Mouse (Mus musculus) intestine, postnatal 0 days (tissue): ENCODE measurements around the gene Hist1h2bh. TPM values are rescaled to one million over a fixed set of nuclear protein-coding genes. Genes with fewer than 3 reads are reported as not detected.

ENCODE experiments used
- ATAC-seq: fragments of 200-750 bp; cut with Nextera tagmentation; 2 replicates; pipeline ENCODE4 v1.8.0; 2017; ENCODE audit warnings: mild to moderate bottlenecking, moderate TSS enrichment, moderate library complexity
- H3K27ac ChIP-seq: fragments of 300-500 bp; sonication (generic); 2 replicates; pipeline ENCODE4 v1.5.1; 2014; ENCODE audit warnings: mild to moderate bottlenecking, low read depth, low read length, moderate library complexity
- H3K27me3 ChIP-seq: fragments of 300-500 bp; sonication (generic); replicated peaks from 2 replicates; pipeline ENCODE4 v1.6.1; 2014; ENCODE audit warnings: low read length, mixed read lengths; ENCODE audit not compliant: control insufficient read depth, insufficient read depth
- H3K36me3 ChIP-seq: fragments of 300-500 bp; sonication (generic); 2 replicates; pipeline ENCODE4 v1.6.1; 2014; ENCODE audit warnings: mild to moderate bottlenecking, moderate library complexity; ENCODE audit not compliant: control insufficient read depth, insufficient read depth
- H3K4me1 ChIP-seq: fragments of 300-500 bp; sonication (generic); replicated peaks from 2 replicates; pipeline ENCODE4 v1.6.1; 2014; ENCODE audit warnings: antibody characterized with exemption, low read length, mixed read lengths; ENCODE audit not compliant: control insufficient read depth, insufficient read depth
- H3K4me2 ChIP-seq: fragments of 300-500 bp; sonication (generic); replicated peaks from 2 replicates; pipeline ENCODE4 v1.6.1; 2014; ENCODE audit warnings: low read depth, mild to moderate bottlenecking, moderate library complexity
- H3K4me3 ChIP-seq: fragments of 300-500 bp; sonication (generic); 2 replicates; pipeline ENCODE4 v1.5.1; 2014; ENCODE audit warnings: low read depth, low read length
- H3K9ac ChIP-seq: fragments of 300-500 bp; sonication (generic); 2 replicates; pipeline ENCODE4 v1.6.1; 2014; ENCODE audit warnings: mild to moderate bottlenecking, low read depth, low read length
- H3K9me3 ChIP-seq: fragments of 300-500 bp; sonication (generic); 2 replicates; pipeline ENCODE4 v1.6.1; 2016; ENCODE audit warnings: mixed run types; ENCODE audit not compliant: control insufficient read depth
- CTCF ChIP-seq: sonication (generic); IDR thresholded peaks from 2 replicates; pipeline ENCODE4 v1.5.1; 2016; ENCODE audit warnings: low read depth, mild to moderate bottlenecking, control low read depth, antibody characterized with exemption, moderate library complexity
- WGBS: fragments of 180-500 bp; shearing (Covaris S2); extraction: QIAGEN DNeasy Blood & Tissue Kit; methylation state at CpG from one replicate; pipeline ENCODE4 v1.1.7; 2014; 5-methylcytosine and 5-hydroxymethylcytosine counted together
- polyA plus RNA-seq: library from polyadenylated mRNA; unstranded; fragments of >200 nt; fragmentation: Nextera tagmentation; extraction: Ambion mirVana; gene quantifications from 2 replicates; pipeline ENCODE4 v1.2.1, GENCODE M21; 2015

The Hist1h2bh gene
- polyA plus RNA-seq, 1 experiment from 2014 or later: 0.23 TPM

GRCm38 (mm10) chr13:23529480-23530165 is 13.6 kb downstream of the Hist1h2bh start:
- Histone ChIP-seq H3K4me2 (peak overlapping the region; percentile 74), H3K4me1 (peaks cover 6% of the 10 kb centered on the region; the same call in 1 of the 2 replicates), H3K27me3 (no peaks in the 10 kb centered on the region), H3K27ac (no peak overlapping the region), H3K4me3 (peak overlapping the region; percentile 49), H3K9ac (no peak overlapping the region), H3K9me3 (no peaks in the 10 kb centered on the region), H3K36me3 (no peaks in the 10 kb centered on the region)
- 18% methylated on average over 2 of the region's 2 CpGs for WGBS
- no peak for TF ChIP-seq CTCF
- no peak for ATAC-seq

GRCm38 (mm10) chr13:23529005-23529404 is 14.2 kb downstream of the Hist1h2bh start:
- Histone ChIP-seq H3K36me3 (no peaks in the 10 kb centered on the region), H3K9me3 (no peaks in the 10 kb centered on the region), H3K4me1 (peaks cover 6% of the 10 kb centered on the region; the same call in 1 of the 2 replicates), H3K27ac (no peak overlapping the region), H3K9ac (no peak overlapping the region), H3K4me3 (no peak overlapping the region), H3K27me3 (no peaks in the 10 kb centered on the region), H3K4me2 (no peak overlapping the region)
- no peak for TF ChIP-seq CTCF
- no peak for ATAC-seq
- WGBS: 80% methylated on average over 5 of the region's 5 CpGs

- peaks cover 6% of the 10 kb centered on the region; the same call in 1 of the 2 replicates for H3K4me1 ChIP-seq
- TF ChIP-seq CTCF: no peak
- H3K9me3 ChIP-seq: no peaks in the 10 kb centered on the region
- H3K36me3 ChIP-seq: no peaks in the 10 kb centered on the region
- peak overlapping the region; percentile 34; the same call in 1 of the 2 replicates for H3K9ac ChIP-seq
- H3K4me2 ChIP-seq: peak overlapping the region; percentile 64
- H3K27me3 ChIP-seq: no peaks in the 10 kb centered on the region
- ATAC-seq: peak; percentile 44; the same call in 1 of the 2 replicates
- H3K27ac ChIP-seq: no peak overlapping the region
- WGBS: under 1% methylated on average over 17 of the region's 17 CpGs
- peak overlapping the region; percentile 49 for H3K4me3 ChIP-seq
Observed at GRCm38 (mm10) chr13:23526312-23526711, 16.9 kb downstream of the Hist1h2bh start.

- no peaks in the 10 kb centered on the region for H3K27me3 ChIP-seq
- H3K9me3 ChIP-seq: no peaks in the 10 kb centered on the region
- TF ChIP-seq CTCF: no peak
- no peak overlapping the region for H3K27ac ChIP-seq
- no peak overlapping the region for H3K9ac ChIP-seq
- peak overlapping the region; percentile 64 for H3K4me2 ChIP-seq
- H3K36me3 ChIP-seq: no peaks in the 10 kb centered on the region
- H3K4me1 ChIP-seq: peaks cover 6% of the 10 kb centered on the region; the same call in 1 of the 2 replicates
- ATAC-seq: no peak
- 3% methylated on average over 10 of the region's 10 CpGs for WGBS
- peak overlapping the region; percentile 49 for H3K4me3 ChIP-seq
Observed at GRCm38 (mm10) chr13:23525901-23526300, 17.3 kb downstream of the Hist1h2bh start.

GRCm38 (mm10) chr13:23524654-23525053 is 18.5 kb downstream of the Hist1h2bh start:
- no peak for ATAC-seq
- H3K27ac ChIP-seq: no peak overlapping the region
- no peaks in the 10 kb centered on the region for H3K36me3 ChIP-seq
- H3K27me3 ChIP-seq: no peaks in the 10 kb centered on the region
- H3K9ac ChIP-seq: no peak overlapping the region
- no peaks in the 10 kb centered on the region for H3K9me3 ChIP-seq
- peak; percentile 92 for TF ChIP-seq CTCF
- WGBS: 11% methylated on average over 5 of the region's 5 CpGs
- no peak overlapping the region for H3K4me3 ChIP-seq
- H3K4me1 ChIP-seq: peaks cover 6% of the 10 kb centered on the region; the same call in 1 of the 2 replicates
- no peak overlapping the region for H3K4me2 ChIP-seq

- H3K9ac ChIP-seq: no peak overlapping the region
- no peak overlapping the region for H3K4me2 ChIP-seq
- H3K36me3 ChIP-seq: no peaks in the 10 kb centered on the region
- H3K27ac ChIP-seq: no peak overlapping the region
- ATAC-seq: no peak
- peaks cover 6% of the 10 kb centered on the region; the same call in 1 of the 2 replicates for H3K4me1 ChIP-seq
- no peak for TF ChIP-seq CTCF
- 36% methylated on average over 5 of the region's 5 CpGs for WGBS
- no peak overlapping the region for H3K4me3 ChIP-seq
- no peaks in the 10 kb centered on the region for H3K9me3 ChIP-seq
- no peaks in the 10 kb centered on the region for H3K27me3 ChIP-seq
Observed at GRCm38 (mm10) chr13:23523976-23524375, 19.2 kb downstream of the Hist1h2bh start.
